Comparison of ENCODE assay signal across 9 mouse cellular contexts in the genomic region with DNA sequence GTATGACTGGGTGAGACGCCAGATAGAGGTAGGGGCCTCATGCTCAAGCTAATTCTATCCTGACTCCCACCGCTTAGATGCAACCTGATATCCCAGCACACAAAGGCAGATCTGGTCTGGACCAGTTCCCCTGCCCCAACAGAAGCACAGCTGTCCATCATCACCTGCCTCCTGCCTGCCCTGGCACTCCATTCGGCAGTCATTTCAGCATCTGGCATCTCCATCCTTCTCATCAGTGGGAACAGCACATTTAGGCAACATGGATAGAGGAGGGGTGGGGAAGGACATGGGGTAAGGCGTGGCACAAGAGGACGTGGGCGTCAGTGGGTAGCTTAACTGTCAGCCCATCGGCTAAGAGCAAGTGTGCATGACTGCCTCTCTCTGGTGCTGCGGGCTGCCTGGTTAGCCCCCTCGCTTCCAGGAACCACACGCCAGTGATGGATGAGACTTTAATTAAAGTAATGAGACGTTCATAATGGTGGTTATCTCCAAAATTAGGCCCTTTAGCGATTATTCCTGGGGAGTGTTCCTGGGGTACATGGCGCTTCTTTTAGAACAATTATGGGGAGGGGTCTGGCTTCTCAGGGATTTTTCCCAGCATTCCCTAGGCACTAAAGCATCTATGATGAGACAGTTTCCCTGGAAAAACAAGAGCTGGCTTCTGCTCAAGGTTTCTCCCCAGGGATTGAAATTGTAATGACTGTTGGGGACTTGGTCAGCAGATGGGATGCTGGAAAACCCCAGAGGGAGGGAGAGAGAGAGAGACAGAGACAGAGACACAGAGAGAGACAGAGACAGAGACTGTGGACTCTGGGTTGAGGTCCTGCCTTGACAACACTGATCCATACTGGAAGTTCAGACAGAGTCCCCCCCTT. TPM values are rescaled to one million over a fixed set of nuclear protein-coding genes. Genes with fewer than 3 reads are reported as not detected.
DNase-seq lines count a peak whose midpoint lies in the region; ATAC-seq lines count a peak whose summit lies in the region.
"Had no signal": no experiment of that assay in that cellular context is flagged by ENCODE, and none has a peak within 500 bp of the region (broad histone marks: within the 10 kb centered on the region; RNA-seq: fewer than 3 reads in every experiment).

No protein-coding gene starts in this region.

- no peak overlapping the region for H3K4me2 ChIP-seq in lung, embryonic 16.5 days (ENCODE audit: low read depth, low read length)
- no peak overlapping the region for H3K4me2 ChIP-seq in forebrain, embryonic 12.5 days
- no peak overlapping the region for H3K4me2 ChIP-seq in limb, embryonic 11.5 days (ENCODE audit: low read depth, severe bottlenecking)

- peak overlapping the region; percentile 92 for H3K27ac ChIP-seq in lung, embryonic 16.5 days (ENCODE audit: low read length)
- H3K27ac ChIP-seq in forebrain, embryonic 12.5 days, result peak overlapping the region; percentile 73
- H3K27ac ChIP-seq in limb, embryonic 11.5 days (replicated peaks; ENCODE audit: low read depth, low read length), result no peak overlapping the region

- ATAC-seq in lung, embryonic 16.5 days (ENCODE audit: low read depth), result no peak
- ATAC-seq in forebrain, embryonic 12.5 days (ENCODE audit: low FRiP score), result no peak
- no peak for ATAC-seq in limb, embryonic 11.5 days (ENCODE audit: insufficient number of reproducible peaks, low FRiP score, low TSS enrichment, low read depth)

- H3K9me3 ChIP-seq in lung, embryonic 16.5 days (ENCODE audit: control insufficient read depth, low read length), result no peaks in the 10 kb centered on the region
- no peaks in the 10 kb centered on the region for H3K9me3 ChIP-seq in forebrain, embryonic 12.5 days
- no peaks in the 10 kb centered on the region for H3K9me3 ChIP-seq in limb, embryonic 11.5 days (ENCODE audit: control insufficient read depth, low read length)

- H3K9ac ChIP-seq in lung, embryonic 16.5 days (ENCODE audit: low read length), result no peak overlapping the region
- no peak overlapping the region for H3K9ac ChIP-seq in forebrain, embryonic 12.5 days
- no peak overlapping the region for H3K9ac ChIP-seq in limb, embryonic 11.5 days (ENCODE audit: low read length)

- no peaks in the 10 kb centered on the region for H3K36me3 ChIP-seq in lung, embryonic 16.5 days (ENCODE audit: control insufficient read depth, insufficient read depth, low read length)
- H3K36me3 ChIP-seq in forebrain, embryonic 12.5 days (replicated peaks), result no peaks in the 10 kb centered on the region
- no peaks in the 10 kb centered on the region for H3K36me3 ChIP-seq in limb, embryonic 11.5 days (ENCODE audit: control insufficient read depth, insufficient read depth, low read length)

- H3K27me3 ChIP-seq in lung, embryonic 16.5 days (ENCODE audit: control insufficient read depth, insufficient read depth, low read depth, low read length), result no peaks in the 10 kb centered on the region; the same call in 1 of the 2 replicates
- H3K27me3 ChIP-seq in forebrain, embryonic 12.5 days, result peaks cover 16% of the 10 kb centered on the region; the same call in 1 of the 2 replicates
- no peaks in the 10 kb centered on the region for H3K27me3 ChIP-seq in limb, embryonic 11.5 days (ENCODE audit: control insufficient read depth, insufficient read depth, low read length)

- no peak for DNase-seq in lung, postnatal 4 days
- peak; percentile 35 for DNase-seq in limb, embryonic 11.5 days (ENCODE audit: low spot score)
- peak; percentile 72 for DNase-seq in retina, postnatal 1 day
- DNase-seq in right cerebral cortex, postnatal 10 days (ENCODE audit: low spot score in 2 of 2), result no peak
- DNase-seq in right cerebral cortex, postnatal 14 days, result no peak
- DNase-seq in layer of hippocampus, adult 9-11 months, result no peak

- H3K4me3 ChIP-seq in lung, embryonic 16.5 days (ENCODE audit: low read length), result no peak overlapping the region
- H3K4me3 ChIP-seq in forebrain, embryonic 12.5 days (replicated peaks), result no peak overlapping the region
- no peak overlapping the region for H3K4me3 ChIP-seq in limb, embryonic 11.5 days (ENCODE audit: low read depth, low read length)

- peaks cover 16% of the 10 kb centered on the region for H3K4me1 ChIP-seq in lung, embryonic 16.5 days (replicated peaks; ENCODE audit: control insufficient read depth, insufficient read depth, low read length)
- peaks cover 37% of the 10 kb centered on the region for H3K4me1 ChIP-seq in forebrain, embryonic 12.5 days
- H3K4me1 ChIP-seq in limb, embryonic 11.5 days (ENCODE audit: control insufficient read depth, insufficient read depth, low read length), result peaks cover 22% of the 10 kb centered on the region

- 57% methylated on average over 13 of the region's 13 CpGs for WGBS in lung, embryonic 16.5 days
- 64% methylated on average over 13 of the region's 13 CpGs for WGBS in forebrain, embryonic 12.5 days
- WGBS in limb, embryonic 11.5 days, result 63% methylated on average over 13 of the region's 13 CpGs

RNA-seq across cellular contexts. Expression of gene Gm11733, which starts 38.0 kb away (rescaled TPM):
- polyA plus RNA-seq in lung, embryonic 16.5 days (2015; fragmentation: Nextera tagmentation; extraction: Ambion mirVana), result not detected in 2 replicates
- 0.20 TPM in 1 of 2 replicates, not detected in the other for polyA plus RNA-seq in forebrain, embryonic 12.5 days (2016; fragmentation: Nextera tagmentation; extraction: Ambion mirVana)
- not detected in 2 replicates for polyA plus RNA-seq in limb, embryonic 11.5 days (2014; fragmentation: Nextera tagmentation; extraction: Ambion mirVana)
- polyA plus RNA-seq: small intestine, adult 2 months had no signal

Comparison
In these comparisons a context has a peak if more than half of its experiments do, and no peak if none do; other contexts are left out.
1. DNase-seq: peak in limb, embryonic 11.5 days (single experiment) and retina, postnatal 1 day (single experiment); none in lung, postnatal 4 days (0 of 2), right cerebral cortex, postnatal 10 days (0 of 2), right cerebral cortex, postnatal 14 days (single experiment) and layer of hippocampus, adult 9-11 months (single experiment).